Mouse (Mus musculus) embryonic facial prominence, embryonic 14.5 days (tissue): ENCODE data around the gene Secisbp2l. TPM values are rescaled to one million over a fixed set of nuclear protein-coding genes. Genes with fewer than 3 reads are reported as not detected.
A peak's percentile ranks its signal among the peaks of the same experiment; 100 is the strongest.

Experiments
- ATAC-seq: fragments of 200-750 bp; cut with Nextera tagmentation; 2 replicates; pipeline ENCODE4 v1.8.0; 2017; ENCODE audit warnings: low read depth, moderate number of reproducible peaks, moderate TSS enrichment
- DNase-seq: peaks from one replicate; pipeline ENCODE4 v3.0.0-alpha.2; 2015; ENCODE audit warnings: low spot score
- H3K27ac ChIP-seq: fragments of 300-500 bp; sonication (generic); replicated peaks from 2 replicates; pipeline ENCODE4 v1.5.1; 2014; ENCODE audit warnings: low read depth, mild to moderate bottlenecking, low read length, moderate library complexity
- H3K27me3 ChIP-seq: fragments of 300-500 bp; sonication (generic); replicated peaks from 2 replicates; pipeline ENCODE4 v1.6.1; 2014; ENCODE audit warnings: low read length; ENCODE audit not compliant: control insufficient read depth, insufficient read depth
- H3K36me3 ChIP-seq: fragments of 300-500 bp; sonication (generic); 2 replicates; pipeline ENCODE4 v1.6.1; 2014; ENCODE audit warnings: low read length, mixed read lengths; ENCODE audit not compliant: control insufficient read depth, insufficient read depth
- H3K4me1 ChIP-seq: fragments of 300-500 bp; sonication (generic); 2 replicates; pipeline ENCODE4 v1.6.1; 2014; ENCODE audit warnings: antibody characterized with exemption, low read length; ENCODE audit not compliant: control insufficient read depth, insufficient read depth
- H3K4me2 ChIP-seq: fragments of 300-500 bp; sonication (generic); 2 replicates; pipeline ENCODE4 v1.6.1; 2014; ENCODE audit warnings: low read depth, mild to moderate bottlenecking, low read length, moderate library complexity, mixed read lengths
- H3K4me3 ChIP-seq: fragments of 300-500 bp; sonication (generic); 2 replicates; pipeline ENCODE4 v1.5.1; 2014; ENCODE audit warnings: low read depth, mild to moderate bottlenecking, low read length
- H3K9ac ChIP-seq: fragments of 300-500 bp; sonication (generic); 2 replicates; pipeline ENCODE4 v1.6.1; 2014; ENCODE audit warnings: low read depth, mild to moderate bottlenecking, low read length, moderate library complexity, mixed read lengths
- H3K9me3 ChIP-seq: fragments of 300-500 bp; sonication (generic); 2 replicates; pipeline ENCODE4 v1.6.1; 2016; ENCODE audit warnings: low read length; ENCODE audit not compliant: control insufficient read depth
- WGBS: fragments of 180-500 bp; shearing (Covaris S2); extraction: QIAGEN DNeasy Blood & Tissue Kit; methylation state at CpG from one replicate; pipeline ENCODE4 v1.1.7; 2014; 5-methylcytosine and 5-hydroxymethylcytosine counted together
- polyA plus RNA-seq: library from polyadenylated mRNA; unstranded; fragments of >200 nt; fragmentation: Nextera tagmentation; extraction: Ambion mirVana; gene quantifications from 2 replicates; pipeline ENCODE4 v1.2.1, GENCODE M21; 2014

Gene Secisbp2l
- polyA plus RNA-seq, 1 experiment from 2014 or later: 21.8 TPM

- 78% methylated on average over 8 of the region's 8 CpGs for WGBS
- H3K36me3 ChIP-seq: no peaks in the 10 kb centered on the region
- no peaks in the 10 kb centered on the region for H3K9me3 ChIP-seq
- H3K27ac ChIP-seq: no peak overlapping the region
- H3K4me3 ChIP-seq: no peak overlapping the region
- H3K4me1 ChIP-seq: no peaks in the 10 kb centered on the region
- no peak overlapping the region for H3K4me2 ChIP-seq
- no peak overlapping the region for H3K9ac ChIP-seq
- no peak for DNase-seq
- peaks cover 5% of the 10 kb centered on the region for H3K27me3 ChIP-seq
- ATAC-seq: no peak
Observed at GRCm38 (mm10) chr2:125716599-125716998, 66.1 kb downstream of the Secisbp2l start.

GRCm38 (mm10) chr2:125706510-125706921, 76.2 kb downstream of the Secisbp2l start:
- Histone ChIP-seq H3K27ac (no peak overlapping the region), H3K9ac (no peak overlapping the region), H3K27me3 (no peaks in the 10 kb centered on the region), H3K4me2 (no peak overlapping the region), H3K4me1 (peaks cover 5% of the 10 kb centered on the region), H3K4me3 (no peak overlapping the region), H3K36me3 (no peaks in the 10 kb centered on the region), H3K9me3 (no peaks in the 10 kb centered on the region)
- DNase-seq (no peak), ATAC-seq (no peak)
- 67% methylated on average over 5 of the region's 5 CpGs for WGBS

- Histone ChIP-seq H3K9ac (no peak overlapping the region), H3K9me3 (no peaks in the 10 kb centered on the region), H3K27ac (no peak overlapping the region), H3K27me3 (no peaks in the 10 kb centered on the region), H3K36me3 (no peaks in the 10 kb centered on the region), H3K4me1 (peaks cover 5% of the 10 kb centered on the region), H3K4me2 (no peak overlapping the region), H3K4me3 (no peak overlapping the region)
- ATAC-seq: peak; percentile 79; the same call in 1 of the 2 replicates
- peak; percentile 50 for DNase-seq
- WGBS: 41% methylated on average over 12 of the region's 12 CpGs
Observed at GRCm38 (mm10) chr2:125704907-125705631, 77.6 kb downstream of the Secisbp2l start.

- Histone ChIP-seq H3K9ac (no peak overlapping the region), H3K36me3 (no peaks in the 10 kb centered on the region), H3K27me3 (no peaks in the 10 kb centered on the region), H3K4me2 (no peak overlapping the region), H3K4me1 (peaks cover 5% of the 10 kb centered on the region), H3K4me3 (no peak overlapping the region), H3K27ac (no peak overlapping the region), H3K9me3 (no peaks in the 10 kb centered on the region)
- 69% methylated on average over 2 of the region's 2 CpGs for WGBS
- no peak for DNase-seq
- no peak for ATAC-seq
Observed at GRCm38 (mm10) chr2:125702851-125703250, 79.8 kb downstream of the Secisbp2l start.

GRCm38 (mm10) chr2:125701606-125702005, 81.1 kb downstream of the Secisbp2l start:
- Histone ChIP-seq H3K36me3 (no peaks in the 10 kb centered on the region), H3K27ac (no peak overlapping the region), H3K9ac (no peak overlapping the region), H3K4me2 (no peak overlapping the region), H3K4me1 (peaks cover 5% of the 10 kb centered on the region), H3K27me3 (no peaks in the 10 kb centered on the region), H3K9me3 (no peaks in the 10 kb centered on the region), H3K4me3 (no peak overlapping the region)
- WGBS: 87% methylated on average over 2 of the region's 2 CpGs
- no peak for ATAC-seq
- no peak for DNase-seq

- Histone ChIP-seq H3K9ac (no peak overlapping the region), H3K36me3 (no peaks in the 10 kb centered on the region), H3K27ac (no peak overlapping the region), H3K4me2 (no peak overlapping the region), H3K27me3 (no peaks in the 10 kb centered on the region), H3K4me1 (0 out of 2 replicates have a peak, but pooled peaks cover 3% of the 10 kb centered on the region), H3K9me3 (no peaks in the 10 kb centered on the region), H3K4me3 (no peak overlapping the region)
- 50% methylated on average over 2 of the region's 2 CpGs for WGBS
- ATAC-seq (no peak), DNase-seq (peak; percentile 60)
Observed at GRCm38 (mm10) chr2:125696219-125696618, 86.5 kb downstream of the Secisbp2l start.

- H3K4me3 ChIP-seq: no peak overlapping the region
- H3K27ac ChIP-seq: no peak overlapping the region
- ATAC-seq (no peak), DNase-seq (no peak)
- WGBS: 71% methylated on average over 2 of the region's 2 CpGs
- H3K27me3 ChIP-seq: no peaks in the 10 kb centered on the region
- H3K4me1 ChIP-seq: 0 out of 2 replicates have a peak, but pooled peaks cover 3% of the 10 kb centered on the region
- no peak overlapping the region for H3K9ac ChIP-seq
- no peak overlapping the region for H3K4me2 ChIP-seq
- H3K36me3 ChIP-seq: no peaks in the 10 kb centered on the region
- H3K9me3 ChIP-seq: no peaks in the 10 kb centered on the region
Observed at GRCm38 (mm10) chr2:125694798-125695197, 87.9 kb downstream of the Secisbp2l start.

GRCm38 (mm10) chr2:125692010-125692409, 90.7 kb downstream of the Secisbp2l start:
- DNase-seq: no peak
- Histone ChIP-seq H3K4me3 (no peak overlapping the region), H3K4me2 (no peak overlapping the region), H3K36me3 (no peaks in the 10 kb centered on the region), H3K4me1 (0 out of 2 replicates have a peak, but pooled peaks cover 3% of the 10 kb centered on the region), H3K27me3 (no peaks in the 10 kb centered on the region), H3K27ac (no peak overlapping the region), H3K9me3 (no peaks in the 10 kb centered on the region), H3K9ac (no peak overlapping the region)
- WGBS: 47% methylated on average over 2 of the region's 2 CpGs
- no peak for ATAC-seq
